Mouse (Mus musculus) telencephalon, adult 2 months (tissue): ENCODE data around the gene Nol9.

ENCODE experiments used
- DNase-seq: peaks from one replicate; pipeline ENCODE4 v3.0.0-alpha.2; 2011; ENCODE audit warnings: low read depth, low spot score

Nol9 gene

DNA sequence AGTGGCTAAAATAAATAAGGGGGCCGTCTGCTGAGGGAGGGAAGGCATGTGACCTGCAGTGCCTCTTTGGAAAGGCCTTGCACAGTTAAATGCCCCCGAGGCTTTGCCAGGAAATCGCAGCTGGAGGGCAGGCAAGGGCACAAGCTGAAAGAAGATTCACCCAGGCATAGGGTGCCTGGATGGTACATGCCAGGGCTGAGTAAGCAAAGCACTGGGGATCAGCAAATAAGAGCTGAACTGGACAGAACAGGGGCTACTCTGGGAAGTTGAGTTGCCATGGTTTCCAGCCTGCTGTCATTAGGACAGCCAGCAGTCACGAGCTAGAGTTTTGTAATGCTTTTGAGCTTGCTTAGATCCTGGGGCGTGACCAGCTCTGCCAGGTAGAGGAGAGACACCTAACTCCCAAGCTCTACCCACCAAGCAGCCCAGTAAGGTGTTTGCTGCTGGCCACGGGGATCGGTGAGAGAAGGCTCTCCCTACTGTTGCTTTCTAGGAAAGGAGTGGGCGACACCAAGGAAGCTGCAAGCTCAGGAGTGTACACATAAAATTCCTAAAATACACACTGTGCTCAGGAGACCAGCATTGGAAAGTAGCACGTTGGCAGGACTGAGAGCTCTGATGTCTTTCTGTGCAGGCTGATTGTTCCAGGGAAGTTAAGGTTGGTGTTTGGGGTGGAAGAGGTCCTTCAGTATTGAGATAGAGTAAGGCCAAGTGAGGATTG is 23.4 kb downstream of the Nol9 start:
- no peak for DNase-seq

DNA sequence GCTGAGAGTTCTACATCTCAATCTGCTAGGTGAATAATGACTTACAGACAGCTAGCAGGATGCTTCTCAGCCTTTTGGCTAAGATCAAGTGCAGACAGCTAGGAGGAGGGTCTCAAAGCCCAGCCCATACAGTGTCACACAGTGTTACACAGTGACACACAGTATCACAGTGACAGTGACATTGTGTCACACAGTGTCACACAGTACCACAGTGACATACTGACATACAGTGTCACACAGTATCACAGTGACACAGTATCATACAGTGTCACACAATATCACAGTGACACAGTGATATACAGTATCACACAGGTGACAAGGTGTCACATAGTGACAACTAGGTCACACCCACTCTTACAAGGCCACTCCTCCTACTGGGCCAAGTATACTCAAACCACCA is 28.2 kb downstream of the Nol9 start:
- DNase-seq: no peak

DNA sequence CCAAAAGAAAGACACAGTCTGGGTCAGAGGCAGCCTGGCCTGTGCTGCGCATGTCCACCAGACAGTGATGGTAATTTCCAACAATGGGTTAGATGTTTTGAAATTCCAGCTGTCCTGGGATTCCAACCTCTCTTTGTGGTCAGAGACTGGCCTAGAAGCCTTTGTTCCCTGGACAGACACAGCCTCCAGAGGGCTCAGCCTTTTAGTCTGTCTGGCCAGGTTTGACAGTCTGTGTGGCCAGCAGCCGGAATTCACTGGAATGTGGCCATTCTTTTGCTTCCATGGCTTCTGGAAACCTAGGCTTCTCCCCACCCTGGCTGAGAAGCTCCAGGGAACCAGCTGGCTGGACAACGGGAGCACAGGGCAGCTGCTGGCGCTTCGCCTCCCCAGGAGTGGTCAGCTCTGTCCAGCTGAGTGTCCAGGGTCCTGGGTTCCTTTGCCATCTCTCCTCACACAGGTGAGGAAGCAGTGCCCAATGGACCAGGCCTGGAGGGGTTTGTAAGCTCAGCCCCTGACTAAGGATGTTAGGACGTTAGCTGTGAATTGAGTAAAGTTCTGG is 29.1 kb downstream of the Nol9 start:
- DNase-seq: no peak

DNA sequence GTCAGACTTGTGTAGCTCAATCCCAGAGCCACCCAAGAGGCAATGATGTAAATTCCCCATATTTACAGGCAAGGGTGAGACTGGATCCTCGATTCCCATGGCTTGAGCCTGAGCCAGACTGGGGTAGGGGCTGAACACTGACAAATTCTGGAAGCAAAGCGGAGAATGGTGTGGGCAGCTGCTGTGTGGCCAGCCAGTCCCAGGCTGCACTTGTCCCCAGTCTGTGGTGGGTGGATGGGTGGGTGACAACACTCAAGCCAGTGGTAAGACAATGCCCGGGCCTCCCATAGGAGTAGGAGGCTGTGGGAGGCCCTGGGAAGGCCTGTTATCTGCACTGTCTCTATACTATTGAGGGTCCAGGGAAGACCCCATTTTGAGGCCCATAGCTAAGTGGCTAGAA is 30.1 kb downstream of the Nol9 start:
- no peak for DNase-seq

DNA sequence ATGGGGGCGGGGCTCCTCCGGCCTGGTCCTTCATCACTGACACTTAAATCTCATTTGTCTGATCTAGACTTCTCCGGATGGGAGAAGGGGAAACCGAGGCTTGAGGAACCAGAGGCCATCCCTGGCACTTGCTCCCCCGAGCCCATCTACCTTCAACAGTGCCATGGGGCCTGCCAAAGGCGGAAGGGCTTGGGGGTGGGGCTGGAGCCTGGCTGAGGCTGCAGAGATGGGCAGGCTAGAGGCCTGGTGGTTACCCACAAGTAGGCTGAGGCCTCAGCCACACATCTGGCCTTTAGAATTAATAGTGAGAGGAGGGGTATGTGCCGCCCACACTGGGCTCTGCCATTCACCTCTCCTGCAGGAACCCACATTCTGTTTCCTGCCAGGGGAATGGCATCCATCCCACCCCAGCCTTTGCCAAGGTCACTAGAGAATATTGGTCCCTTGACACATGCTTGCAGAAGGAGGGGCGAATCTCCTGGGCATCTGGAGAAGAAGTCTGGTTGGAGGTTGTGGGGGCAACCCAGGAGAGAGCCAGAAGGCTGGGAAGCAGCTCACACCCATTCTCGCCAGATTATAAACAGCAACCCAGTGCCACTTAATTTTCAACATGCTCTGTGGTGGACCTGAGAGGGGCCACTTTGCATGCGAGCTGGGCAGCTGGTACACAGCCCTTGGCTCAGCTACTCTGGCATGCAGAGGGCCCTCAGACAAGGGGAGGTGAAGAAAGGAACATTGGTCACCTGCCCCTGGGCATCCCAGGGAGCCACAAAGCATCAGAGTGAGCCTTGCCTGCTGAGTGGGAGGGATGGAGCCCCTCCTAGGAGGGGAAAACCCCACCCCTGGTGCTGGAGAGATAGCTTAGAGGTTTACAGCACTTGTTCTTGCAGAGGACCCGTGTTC is 31.6 kb downstream of the Nol9 start:
- DNase-seq: no peak

DNA sequence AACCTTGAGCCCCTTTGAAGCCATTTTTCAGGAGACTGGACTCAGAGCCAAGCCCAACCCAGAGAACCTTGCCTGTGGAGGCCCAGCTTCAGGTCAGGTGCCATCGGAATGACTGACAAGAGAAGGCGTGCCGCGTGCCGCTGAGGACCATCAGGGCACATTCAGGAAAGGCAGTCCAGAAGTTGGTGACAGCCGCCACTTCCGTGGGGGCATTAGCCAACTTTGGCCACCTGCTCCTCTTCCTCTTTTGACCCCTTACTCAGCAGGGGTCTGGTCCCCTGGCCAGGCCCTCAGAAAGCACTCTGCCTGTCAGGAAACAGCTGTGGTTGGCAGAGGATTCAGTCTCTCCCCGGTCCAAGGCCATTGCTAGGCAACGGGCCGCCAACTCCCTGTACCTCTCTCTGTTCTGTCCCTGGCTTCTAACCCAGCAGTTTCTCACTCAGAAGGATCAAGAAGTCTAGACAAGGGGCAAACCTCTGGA is 33.0 kb downstream of the Nol9 start, which contains the start of gene Plekhg5:
Plekhg5 (plus strand) TSS at position 378 of the 481 bp plus-strand sequence.
- DNase-seq: no peak

DNA sequence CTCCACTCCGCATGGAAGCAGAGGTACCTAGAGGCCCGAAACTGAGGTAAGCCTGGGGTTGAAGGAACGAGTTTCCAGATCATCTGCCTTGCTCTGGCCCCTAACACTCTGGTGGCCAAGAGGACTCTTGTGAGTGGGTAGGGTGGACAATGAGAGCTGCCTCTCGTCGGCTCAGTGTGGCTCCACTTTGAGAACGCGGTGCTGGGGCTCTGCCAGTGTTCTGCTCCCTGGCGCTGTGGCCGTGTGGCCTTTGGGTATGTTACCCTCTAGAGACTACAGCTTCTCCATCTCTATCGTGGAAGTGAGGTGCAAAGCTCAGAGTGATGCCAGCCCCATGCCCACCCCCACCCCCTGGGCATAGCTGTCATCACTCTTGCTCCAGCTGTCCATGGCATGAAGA is 33.5 kb downstream of the Nol9 start:
- DNase-seq: no peak

DNA sequence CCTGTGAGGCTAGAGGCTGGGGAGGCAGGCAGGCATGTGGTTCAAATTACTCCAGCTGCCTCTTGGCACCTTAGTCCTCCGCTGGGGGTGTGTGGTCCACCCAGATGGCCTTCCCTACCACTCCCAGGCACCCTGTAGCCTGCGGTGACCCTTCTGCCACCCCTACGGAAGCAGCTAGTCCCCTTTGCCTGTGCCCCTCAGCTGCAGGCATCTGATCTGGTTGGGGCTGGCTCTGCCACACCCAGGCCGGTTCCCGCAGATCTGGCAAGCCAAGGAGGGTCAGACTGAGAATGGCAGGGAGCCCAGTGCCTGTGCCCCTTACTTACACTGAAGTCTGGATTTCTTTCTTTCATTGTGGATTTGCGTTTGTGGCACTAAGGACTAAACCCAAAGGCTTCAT is 34.6 kb downstream of the Nol9 start:
- no peak for DNase-seq

DNA sequence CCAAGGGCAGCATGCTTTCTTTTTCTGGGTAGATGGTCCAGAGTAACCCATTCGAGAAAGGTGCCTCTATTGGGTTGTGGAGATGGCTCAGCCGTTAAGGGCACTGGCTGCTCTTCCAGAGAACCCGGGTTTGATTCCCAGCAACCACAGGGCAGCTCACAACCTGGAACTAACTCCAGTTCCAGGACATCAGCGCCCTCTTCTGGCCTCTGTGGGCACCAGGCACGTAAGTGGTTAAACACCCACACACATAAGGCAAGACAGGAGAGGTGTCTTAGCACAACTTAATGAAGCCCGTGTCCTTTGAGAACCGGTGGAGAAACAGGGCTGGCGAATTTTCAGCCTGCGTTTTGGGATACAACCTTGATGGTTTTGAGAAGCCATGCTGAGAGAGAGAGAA is 35.4 kb downstream of the Nol9 start:
- DNase-seq: no peak

DNA sequence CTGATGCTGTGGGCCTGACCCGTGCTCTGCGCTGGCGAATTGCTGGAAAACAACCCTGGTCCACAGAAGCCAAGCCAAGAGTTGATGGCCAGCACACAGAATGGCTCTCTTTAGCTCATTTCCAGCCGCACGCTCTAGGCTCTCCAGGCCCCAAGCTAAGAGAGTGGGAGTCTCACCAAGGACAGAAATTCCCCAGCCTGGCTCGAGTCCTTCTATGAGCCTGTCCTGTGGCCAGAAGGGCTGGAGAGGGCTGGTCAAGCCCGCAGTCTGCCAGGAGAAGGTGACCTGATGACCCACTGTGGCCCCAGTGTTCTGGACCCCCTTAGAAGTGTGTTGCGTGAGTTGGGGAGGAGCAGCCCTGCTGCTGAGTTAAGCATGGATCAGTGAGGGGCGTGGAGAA is 38.1 kb downstream of the Nol9 start:
- DNase-seq: no peak

DNA sequence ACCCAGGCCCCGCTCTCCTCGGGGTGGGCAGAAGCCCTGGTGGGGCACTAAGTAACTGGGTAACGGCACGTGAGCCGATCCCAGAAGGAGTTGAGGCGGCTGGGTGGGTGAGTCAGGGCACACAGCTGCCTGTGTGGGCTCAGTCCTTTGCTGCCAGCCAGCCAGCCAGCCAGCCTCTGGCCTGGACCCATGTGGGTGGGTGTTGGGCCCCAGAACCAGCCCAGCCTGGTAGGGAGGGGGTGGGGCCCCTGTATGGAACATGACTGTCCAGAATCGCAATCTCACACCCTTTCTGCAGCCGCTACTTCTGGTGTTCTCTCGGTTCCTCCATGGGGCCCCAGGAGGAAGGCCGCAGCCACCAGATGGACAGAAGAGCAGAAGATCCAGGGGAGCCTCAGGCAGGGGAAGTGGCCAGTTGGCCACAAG is 39.0 kb downstream of the Nol9 start:
- no peak for DNase-seq

DNA sequence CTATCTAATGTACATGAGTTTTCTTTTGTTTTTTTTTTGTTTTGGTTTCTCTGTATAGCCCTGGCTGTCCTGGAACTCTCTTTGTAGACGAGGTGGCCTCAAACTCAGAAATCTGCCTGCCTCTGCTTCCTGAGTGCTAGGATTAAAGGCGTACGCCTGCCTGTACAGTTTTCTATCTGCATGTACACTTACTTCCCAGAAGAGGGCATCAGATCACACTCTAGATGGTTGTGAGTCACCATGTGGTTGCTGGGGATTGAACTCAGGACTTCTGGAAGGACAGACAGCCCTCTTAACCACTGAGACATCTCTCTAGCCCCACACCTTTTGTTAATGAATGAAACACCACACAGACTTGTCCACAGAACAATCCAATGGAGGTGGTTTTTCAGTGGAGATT is 40.1 kb downstream of the Nol9 start:
- DNase-seq: no peak

DNA sequence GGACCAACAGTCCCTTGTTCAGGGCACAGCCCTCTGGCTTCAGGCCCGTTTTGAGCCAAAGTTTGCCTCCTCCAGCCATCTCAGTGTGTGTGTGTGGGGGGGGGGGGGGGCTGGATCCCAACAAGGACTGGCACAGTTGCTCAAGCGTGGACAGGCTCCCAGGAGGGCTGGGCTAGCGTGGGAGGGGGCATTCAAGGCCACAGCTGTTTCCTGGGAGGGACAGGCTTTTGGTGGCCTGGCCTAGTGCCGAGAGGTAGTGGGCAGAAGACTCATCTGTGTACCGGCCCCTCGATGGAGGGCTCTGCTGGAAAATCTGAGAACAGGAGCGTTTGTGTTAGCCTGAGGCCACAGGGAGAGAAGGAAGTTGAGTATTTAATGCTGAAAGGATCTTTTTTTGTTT is 40.8 kb downstream of the Nol9 start:
- DNase-seq: no peak

DNA sequence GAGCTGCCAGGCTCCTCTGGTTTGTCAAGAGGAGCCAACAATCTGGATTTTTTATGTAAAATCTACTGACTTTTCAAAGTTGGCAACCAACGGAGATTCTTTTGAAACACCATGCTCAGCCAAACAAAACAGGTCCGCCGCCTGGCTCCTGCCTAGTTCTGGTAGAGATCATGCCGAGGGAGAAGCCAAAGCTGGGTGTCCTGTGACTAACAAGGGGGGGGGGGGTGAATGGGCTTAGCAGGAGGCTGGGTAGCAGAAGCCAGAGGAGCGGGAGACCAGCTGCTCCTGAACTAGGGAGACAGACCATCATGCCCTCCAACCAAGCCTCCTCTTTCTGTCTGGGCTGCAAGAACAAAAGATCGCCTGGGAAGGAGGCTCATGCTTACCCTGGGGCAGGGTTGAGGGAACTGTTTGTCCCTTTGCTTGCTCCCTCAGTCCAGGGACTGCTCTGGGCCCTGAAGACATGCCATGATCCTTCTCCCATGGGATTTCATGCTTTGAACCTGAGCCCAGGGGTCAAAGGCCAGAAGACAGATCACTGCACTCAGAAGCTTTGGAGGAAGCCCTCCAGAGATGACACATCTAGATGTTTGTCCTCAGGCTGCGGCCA is 44.6 kb downstream of the Nol9 start:
- no peak for DNase-seq

DNA sequence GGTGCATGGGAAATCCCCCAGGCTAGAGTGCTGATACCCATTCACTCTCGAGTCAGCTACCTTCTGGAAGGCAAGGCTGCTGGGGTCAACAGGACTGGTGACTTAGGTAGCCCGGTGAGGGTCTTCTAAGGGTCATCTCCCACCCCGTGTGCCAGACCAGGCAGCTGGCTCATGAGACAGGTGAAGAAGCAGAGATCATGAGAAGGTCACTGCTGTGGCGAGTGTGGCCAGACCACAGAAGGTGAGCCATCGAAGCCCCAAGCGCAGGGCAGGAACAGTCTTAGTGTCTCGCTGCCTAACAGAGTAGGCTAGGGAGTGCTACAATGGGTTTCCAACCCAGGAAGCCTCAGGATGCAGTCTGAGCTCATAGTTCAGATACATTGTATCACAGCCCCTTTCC is 45.5 kb downstream of the Nol9 start:
- no peak for DNase-seq

DNA sequence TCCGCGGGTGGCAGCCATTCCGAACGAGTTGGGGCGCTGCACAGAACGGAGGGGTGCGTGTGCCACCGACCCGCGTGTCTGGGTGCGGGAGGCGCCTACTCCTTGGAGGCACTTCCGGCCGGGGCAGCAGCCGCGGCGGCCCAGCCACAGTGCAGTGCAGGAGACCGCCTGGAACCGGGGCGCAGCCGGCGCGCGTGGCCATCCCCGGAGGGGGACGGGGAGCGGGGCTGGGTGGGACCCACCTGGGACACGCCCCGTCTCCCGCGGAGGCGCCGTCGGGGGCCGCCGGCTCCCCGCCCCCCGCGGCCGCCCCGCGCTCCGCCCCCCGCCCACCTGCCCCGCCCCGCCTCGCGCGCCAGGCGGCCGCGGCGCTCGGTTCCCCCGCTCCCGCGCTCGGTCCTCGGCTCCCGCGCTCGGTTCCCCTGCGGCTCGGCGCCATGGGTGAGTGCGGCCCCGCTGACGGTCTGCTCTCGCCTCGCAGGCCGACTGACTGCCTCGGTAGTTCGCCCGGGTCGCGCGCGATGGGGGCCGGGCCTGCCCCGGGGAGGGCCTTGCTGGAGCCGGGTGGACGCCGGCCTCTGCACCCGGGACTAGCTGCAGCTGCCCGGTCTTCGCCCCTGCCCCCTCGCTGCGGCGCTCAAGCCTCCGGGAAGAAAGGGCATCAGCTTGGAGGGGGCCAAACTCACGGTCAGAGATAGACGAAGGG is 47.5 kb downstream of the Nol9 start:
- DNase-seq: no peak

DNA sequence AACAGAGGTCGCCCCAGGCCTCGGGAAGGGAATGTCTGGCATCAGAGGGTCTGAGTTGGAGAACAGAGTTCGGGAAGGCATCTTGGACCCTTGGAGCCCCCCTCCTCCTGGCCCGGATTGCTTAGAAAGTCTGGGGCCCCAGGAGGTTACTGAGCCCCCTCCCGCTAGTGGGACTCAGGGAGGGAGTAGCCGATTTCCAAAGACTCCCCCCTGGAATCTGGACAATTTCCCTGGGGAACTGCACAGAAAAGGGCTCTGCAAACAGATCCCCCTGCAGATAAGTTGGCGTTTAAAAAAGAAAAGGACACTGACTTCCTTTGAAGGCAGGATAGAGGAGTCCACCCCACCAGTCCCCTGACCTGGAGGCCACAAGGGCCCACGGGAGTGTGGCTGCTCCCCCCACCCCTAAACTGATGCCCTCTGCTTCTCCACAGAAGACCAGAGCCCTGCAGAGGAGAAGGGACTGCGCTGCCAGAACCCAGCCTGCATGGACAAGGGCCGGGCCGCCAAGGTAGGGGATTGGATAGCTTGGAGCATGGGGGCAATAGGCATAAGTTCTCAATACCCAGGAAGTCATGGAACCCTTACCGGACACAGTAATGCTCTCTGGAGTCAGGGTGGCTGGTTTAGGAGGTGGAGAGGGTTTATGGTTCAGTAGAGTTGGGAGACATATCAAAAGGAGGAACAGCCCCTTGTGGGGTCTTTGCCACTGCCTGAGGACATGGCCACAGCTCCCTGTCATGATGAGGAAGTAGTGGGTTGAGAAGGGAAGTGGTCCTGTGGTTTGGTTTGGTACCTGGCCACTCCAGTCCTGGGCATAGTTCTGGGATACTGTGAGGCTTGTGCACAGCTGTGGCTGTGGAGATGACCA is 48.3 kb downstream of the Nol9 start:
- DNase-seq: no peak

DNA sequence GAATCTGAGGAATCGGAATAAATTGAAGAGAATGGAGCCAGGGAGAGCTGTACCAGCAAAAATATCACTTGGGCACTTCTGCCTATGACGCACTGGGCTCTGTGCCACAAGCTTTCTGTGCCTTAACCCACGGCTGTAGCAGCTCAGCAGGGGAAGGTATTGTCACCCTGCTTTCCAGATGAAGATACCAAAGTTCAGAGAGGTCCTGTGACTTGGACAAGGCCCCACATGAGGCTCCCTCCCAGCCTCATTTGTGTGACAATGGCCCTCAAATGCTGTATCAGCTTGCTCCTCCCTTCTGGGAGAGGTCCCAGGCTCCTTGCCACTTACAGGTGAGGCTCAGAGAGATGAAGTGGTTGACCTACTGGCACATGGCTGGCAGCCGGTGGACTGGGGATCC is 49.0 kb downstream of the Nol9 start:
- DNase-seq: no peak

DNA sequence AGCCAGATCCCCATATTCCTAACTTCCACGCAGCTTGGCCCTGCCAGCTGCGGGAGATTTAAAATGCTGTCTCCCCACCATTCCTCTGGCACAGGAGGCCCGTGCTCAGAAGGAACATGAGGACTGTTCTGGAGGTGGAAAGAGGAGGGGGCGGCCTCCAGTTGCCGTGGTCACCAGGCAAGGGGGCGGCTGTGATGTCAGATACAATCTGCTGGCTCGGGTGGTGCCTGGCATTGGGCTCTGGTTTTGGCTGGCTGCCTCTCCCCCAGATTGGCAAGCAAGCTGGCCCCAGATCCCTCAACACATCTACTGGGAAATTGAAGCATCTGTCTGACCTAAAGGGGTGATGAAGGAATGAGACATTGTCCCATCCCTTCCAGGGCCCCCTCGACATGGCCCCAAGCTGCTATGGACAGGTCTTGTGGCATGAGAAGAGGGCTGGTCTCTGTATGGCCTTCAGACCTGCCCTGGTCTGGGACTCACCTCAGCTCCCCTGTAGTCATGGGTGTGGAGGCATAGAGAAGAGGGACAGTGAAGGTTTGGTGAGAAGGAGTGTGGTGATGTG is 49.5 kb downstream of the Nol9 start:
- DNase-seq: peak; percentile 86

DNA sequence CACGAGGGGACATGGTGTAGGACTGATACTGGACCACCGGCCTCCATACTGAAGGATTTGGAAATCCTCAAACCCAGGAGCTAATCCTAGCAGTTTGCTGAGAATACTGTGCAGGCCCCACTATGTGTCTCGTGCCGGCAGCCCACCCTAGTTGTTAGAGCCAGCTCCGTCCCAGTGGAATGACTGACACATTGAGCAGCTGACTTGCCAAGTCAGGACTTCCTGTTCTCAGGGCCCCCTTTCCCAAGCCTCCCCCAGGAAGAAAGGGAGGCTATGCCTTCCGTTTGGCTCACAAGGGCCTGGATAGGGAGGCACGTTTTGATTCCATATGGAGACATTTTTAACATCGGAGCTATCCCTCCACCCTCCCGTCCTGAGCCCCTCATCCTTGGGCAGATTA is 51.1 kb downstream of the Nol9 start:
- no peak for DNase-seq
